Mouse (Mus musculus) megakaryocyte, adult 5-6 weeks (primary cell): ENCODE results near the gene Il6ra. TPM values are rescaled to one million over a fixed set of nuclear protein-coding genes. Genes with fewer than 3 reads are reported as not detected.
A peak's percentile ranks its signal among the peaks of the same experiment; 100 is the strongest.
"Not testable (repeated sequence)": the region's sequence is repeated elsewhere in the genome, so short reads cannot be mapped to it uniquely, and the experiment has no call there.

Source experiments
- ATAC-seq: 2 replicates; pipeline ENCODE4 v1.8.0; 2016; ENCODE audit warnings: mild to moderate bottlenecking, inconsistent platforms; ENCODE audit not compliant: poor library complexity, severe bottlenecking
- total RNA-seq, 2 experiments: library from RNA; stranded (forward) in 1 of 2; stranded (reverse) in 1 of 2; fragments of 153-499, 151-499 nt in 1 of 2; fragments of 221-1000, 200-1000 nt in 1 of 2; gene quantifications; 2 replicates each; pipeline versions ENCODE4 v1.2.3 to v1.2.4; 2015 to 2017

The Il6ra gene
- total RNA-seq, 2 experiments from 2014 or later, result 63.8 to 166 TPM

- ATAC-seq, result no peak
Observed at GRCm38 (mm10) chr3:89877129-89877528, 35.9 kb downstream of the Il6ra start.

GRCm38 (mm10) chr3:89876469-89876868 lies 36.5 kb downstream of the Il6ra start:
- peak; percentile 60 for ATAC-seq

GRCm38 (mm10) chr3:89875781-89876180 lies 37.2 kb downstream of the Il6ra start:
- no peak for ATAC-seq

- no peak for ATAC-seq
Observed at GRCm38 (mm10) chr3:89875021-89875420, 38.0 kb downstream of the Il6ra start.

- no peak for ATAC-seq
Observed at GRCm38 (mm10) chr3:89874076-89874475, 38.9 kb downstream of the Il6ra start.

GRCm38 (mm10) chr3:89872684-89873083 lies 40.3 kb downstream of the Il6ra start:
- ATAC-seq, result no peak

- peak; percentile 60 for ATAC-seq
Observed at GRCm38 (mm10) chr3:89872209-89872608, 40.8 kb downstream of the Il6ra start.

- ATAC-seq, result no peak
Observed at GRCm38 (mm10) chr3:89871339-89871914, 41.6 kb downstream of the Il6ra start.

GRCm38 (mm10) chr3:89870472-89871271 lies 42.3 kb downstream of the Il6ra start:
- ATAC-seq, result no peak

- ATAC-seq, result no peak
Observed at GRCm38 (mm10) chr3:89869556-89869955, 43.4 kb downstream of the Il6ra start.

- ATAC-seq, result no peak
Observed at GRCm38 (mm10) chr3:89868956-89869355, 44.0 kb downstream of the Il6ra start.

GRCm38 (mm10) chr3:89868357-89868756 lies 44.6 kb downstream of the Il6ra start:
- no peak for ATAC-seq

GRCm38 (mm10) chr3:89867651-89868050 lies 45.3 kb downstream of the Il6ra start:
- no peak for ATAC-seq

- ATAC-seq, result no peak
Observed at GRCm38 (mm10) chr3:89865764-89866163, 47.2 kb downstream of the Il6ra start.

GRCm38 (mm10) chr3:89865020-89865419 lies 48.0 kb downstream of the Il6ra start:
- no peak for ATAC-seq

- ATAC-seq, result peak; percentile 54
Observed at GRCm38 (mm10) chr3:89863716-89864509, 49.1 kb downstream of the Il6ra start.

GRCm38 (mm10) chr3:89863276-89863675 lies 49.7 kb downstream of the Il6ra start:
- not testable (repeated sequence) for ATAC-seq

GRCm38 (mm10) chr3:89862182-89862761 lies 50.7 kb downstream of the Il6ra start:
- ATAC-seq, result no peak

GRCm38 (mm10) chr3:89861070-89861469 lies 51.9 kb downstream of the Il6ra start:
- ATAC-seq, result peak; percentile 84

GRCm38 (mm10) chr3:89860343-89860742 lies 52.7 kb downstream of the Il6ra start:
- ATAC-seq, result no peak

GRCm38 (mm10) chr3:89859936-89860335 lies 53.1 kb downstream of the Il6ra start:
- no peak for ATAC-seq
